Mouse (Mus musculus): ENCODE measurements around the gene Rbfox3. TPM values are rescaled to one million over a fixed set of nuclear protein-coding genes. Genes with fewer than 3 reads are reported as not detected.

Gene Rbfox3
- total RNA-seq, 2 experiments from 2014 or later: 0.10 to 0.31 TPM

GRCm38 (mm10) chr11:118486281-118486680 is 425.1 kb downstream of the Rbfox3 start:
- DNase-seq (ENCODE audit: low spot score in 2 of 2): no peak

- DNase-seq (ENCODE audit: low spot score in 2 of 2): no peak
Measured at GRCm38 (mm10) chr11:118485780-118486179, 425.6 kb downstream of the Rbfox3 start.

GRCm38 (mm10) chr11:118485338-118485737 is 426.1 kb downstream of the Rbfox3 start:
- DNase-seq (ENCODE audit: low spot score in 2 of 2): no peak

- DNase-seq (ENCODE audit: low spot score in 2 of 2): no peak
Measured at GRCm38 (mm10) chr11:118484169-118484568, 427.2 kb downstream of the Rbfox3 start.

GRCm38 (mm10) chr11:118481751-118482150 is 429.6 kb downstream of the Rbfox3 start:
- DNase-seq (ENCODE audit: low spot score in 2 of 2): no peak

GRCm38 (mm10) chr11:118481231-118481630 is 430.2 kb downstream of the Rbfox3 start:
- no peak for DNase-seq (ENCODE audit: low spot score in 2 of 2)

- DNase-seq (ENCODE audit: low spot score in 2 of 2): no peak
Measured at GRCm38 (mm10) chr11:118479776-118480175, 431.6 kb downstream of the Rbfox3 start.

- peak; percentile 90 to 96 for DNase-seq (ENCODE audit: low spot score in 2 of 2)
Measured at GRCm38 (mm10) chr11:118476396-118477373, 434.7 kb downstream of the Rbfox3 start, which contains the start of gene Engase. Gene Engase (plus strand): TSS chr11:118476829.

- DNase-seq (ENCODE audit: low spot score in 2 of 2): no peak
Measured at GRCm38 (mm10) chr11:118475496-118476083, 435.8 kb downstream of the Rbfox3 start.

- no peak for DNase-seq (ENCODE audit: low spot score in 2 of 2)
Measured at GRCm38 (mm10) chr11:118473842-118474500, 437.4 kb downstream of the Rbfox3 start.

GRCm38 (mm10) chr11:118473161-118473560 is 438.2 kb downstream of the Rbfox3 start:
- DNase-seq (ENCODE audit: low spot score in 2 of 2): no peak

GRCm38 (mm10) chr11:118471676-118472075 is 439.7 kb downstream of the Rbfox3 start:
- no peak for DNase-seq (ENCODE audit: low spot score in 2 of 2)

GRCm38 (mm10) chr11:118470234-118470966 is 441.0 kb downstream of the Rbfox3 start:
- DNase-seq (ENCODE audit: low spot score in 2 of 2): no peak

GRCm38 (mm10) chr11:118469509-118470160 is 441.8 kb downstream of the Rbfox3 start:
- DNase-seq (ENCODE audit: low spot score in 2 of 2): no peak

GRCm38 (mm10) chr11:118467441-118468035 is 443.9 kb downstream of the Rbfox3 start:
- no peak for DNase-seq (ENCODE audit: low spot score in 2 of 2)

GRCm38 (mm10) chr11:118460280-118460679 is 451.1 kb downstream of the Rbfox3 start:
- DNase-seq (ENCODE audit: low spot score in 2 of 2): no peak

GRCm38 (mm10) chr11:118459536-118459935 is 451.9 kb downstream of the Rbfox3 start:
- DNase-seq (ENCODE audit: low spot score in 2 of 2): no peak

GRCm38 (mm10) chr11:118459051-118459450 is 452.3 kb downstream of the Rbfox3 start:
- peak in 1 of 2 experiments; percentile 61 for DNase-seq (ENCODE audit: low spot score in 2 of 2)

- no peak for DNase-seq (ENCODE audit: low spot score in 2 of 2)
Measured at GRCm38 (mm10) chr11:118456937-118457336, 454.5 kb downstream of the Rbfox3 start.

GRCm38 (mm10) chr11:118455788-118456187 is 455.6 kb downstream of the Rbfox3 start:
- DNase-seq (ENCODE audit: low spot score in 2 of 2): no peak

All from gastrocnemius, postnatal 4 days (tissue).